Mouse (Mus musculus) liver, adult 2 months (tissue): ENCODE data around the gene Ncdn. TPM values are rescaled to one million over a fixed set of nuclear protein-coding genes. Genes with fewer than 3 reads are reported as not detected.
A peak's percentile ranks its signal among the peaks of the same experiment; 100 is the strongest.

Source experiments
- DNase-seq: peaks from one replicate; pipeline ENCODE4 v3.0.0-alpha.2; 2011; ENCODE audit warnings: low read depth, low spot score; ENCODE audit errors: extremely low read depth
- H3K27ac ChIP-seq: fragments of 200-500 bp; replicated peaks from 2 replicates; pipeline ENCODE4 v1.5.1; 2012; ENCODE audit warnings: low read depth, mild to moderate bottlenecking, control low read depth, inconsistent platforms, low read length; ENCODE audit not compliant: insufficient read depth
- H3K27me3 ChIP-seq: fragments of 200-500 bp; 2 replicates; pipeline ENCODE4 v1.6.1; 2012; ENCODE audit warnings: mild to moderate bottlenecking, moderate library complexity, low read length, inconsistent platforms; ENCODE audit not compliant: control insufficient read depth, insufficient read depth
- H3K36me3 ChIP-seq: fragments of 200-500 bp; 2 replicates; pipeline ENCODE4 v1.6.1; 2012; ENCODE audit warnings: low read length, inconsistent platforms; ENCODE audit not compliant: control insufficient read depth, insufficient read depth
- H3K4me1 ChIP-seq: fragments of 200-500 bp; 2 replicates; pipeline ENCODE4 v1.6.1; 2011; ENCODE audit warnings: low read length; ENCODE audit not compliant: control insufficient read depth, insufficient read depth
- H3K4me3 ChIP-seq: fragments of 200-500 bp; 2 replicates; pipeline ENCODE4 v1.5.1; 2011; ENCODE audit warnings: low read depth, mild to moderate bottlenecking, control low read depth, low read length, moderate library complexity; ENCODE audit not compliant: insufficient read depth
- H3K79me2 ChIP-seq: fragments of 200-500 bp; 2 replicates; pipeline ENCODE4 v1.6.1; 2012; ENCODE audit warnings: inconsistent platforms, mild to moderate bottlenecking, low read length, moderate library complexity; ENCODE audit not compliant: control insufficient read depth, insufficient read depth
- H3K9ac ChIP-seq: fragments of 200-500 bp; 2 replicates; pipeline ENCODE4 v1.6.1; 2012; ENCODE audit warnings: low read depth, mild to moderate bottlenecking, control low read depth, inconsistent platforms, low read length
- CTCF ChIP-seq: fragments of 200-500 bp; IDR thresholded peaks from 2 replicates; pipeline ENCODE4 v1.5.1; 2011; ENCODE audit warnings: low read depth, low read length, control low read depth
- POLR2A ChIP-seq: fragments of 200-500 bp; IDR thresholded peaks from 2 replicates; pipeline ENCODE4 v1.6.1; 2011; ENCODE audit warnings: low read length, control low read depth; ENCODE audit not compliant: insufficient read depth; ENCODE audit errors: extremely low read depth
- WGBS: fragments of 180-500 bp; shearing (Covaris S2); methylation state at CpG from one replicate; pipeline ENCODE4 v1.1.7; 2018; 5-methylcytosine and 5-hydroxymethylcytosine counted together
- polyA plus RNA-seq: library from polyadenylated mRNA; depleted of rRNA; stranded (reverse); fragments of >200 nt; gene quantifications from 2 replicates; pipeline ENCODE4 v1.2.3, GENCODE M21; 2012
- total RNA-seq: library from RNA; depleted of rRNA; stranded (reverse); fragments of >200 nt; gene quantifications from 2 replicates; pipeline ENCODE4 v1.2.3, GENCODE M21; 2014

Ncdn gene
- total and polyA plus RNA-seq, 2 experiments, result 2.4 to 12.8 TPM

DNA sequence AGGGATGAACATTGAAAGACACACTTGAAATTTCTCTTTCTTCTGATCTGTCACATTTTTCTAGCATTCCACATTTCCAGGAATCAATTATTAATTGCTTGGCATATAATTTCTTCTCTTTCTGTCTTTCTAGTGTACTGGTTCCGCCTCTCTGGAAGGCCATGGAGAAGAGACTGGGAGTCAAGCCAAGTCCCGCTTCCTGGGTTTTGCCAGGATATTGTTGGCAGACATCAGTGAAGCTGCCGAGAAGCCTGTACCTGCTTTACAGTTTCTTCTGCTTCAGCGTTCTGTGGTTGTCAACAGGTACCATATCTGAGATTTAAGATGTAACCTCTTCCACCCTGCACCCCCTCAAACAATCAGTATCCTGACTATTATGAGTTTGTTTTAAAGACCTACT lies 3.5 kb upstream of the Ncdn start:
- H3K4me3 ChIP-seq, result no peak overlapping the region
- peaks cover 5% of the 10 kb centered on the region; the same call in 1 of the 2 replicates for H3K79me2 ChIP-seq
- H3K9ac ChIP-seq, result no peak overlapping the region
- H3K27ac ChIP-seq, result no peak overlapping the region
- DNase-seq, result peak; percentile 82
- TF ChIP-seq CTCF (no peak), POLR2A (no peak)
- 4% methylated on average over 4 of the region's 4 CpGs for WGBS
- no peaks in the 10 kb centered on the region for H3K27me3 ChIP-seq
- peaks cover 16% of the 10 kb centered on the region for H3K36me3 ChIP-seq
- peaks cover 6% of the 10 kb centered on the region for H3K4me1 ChIP-seq

DNA sequence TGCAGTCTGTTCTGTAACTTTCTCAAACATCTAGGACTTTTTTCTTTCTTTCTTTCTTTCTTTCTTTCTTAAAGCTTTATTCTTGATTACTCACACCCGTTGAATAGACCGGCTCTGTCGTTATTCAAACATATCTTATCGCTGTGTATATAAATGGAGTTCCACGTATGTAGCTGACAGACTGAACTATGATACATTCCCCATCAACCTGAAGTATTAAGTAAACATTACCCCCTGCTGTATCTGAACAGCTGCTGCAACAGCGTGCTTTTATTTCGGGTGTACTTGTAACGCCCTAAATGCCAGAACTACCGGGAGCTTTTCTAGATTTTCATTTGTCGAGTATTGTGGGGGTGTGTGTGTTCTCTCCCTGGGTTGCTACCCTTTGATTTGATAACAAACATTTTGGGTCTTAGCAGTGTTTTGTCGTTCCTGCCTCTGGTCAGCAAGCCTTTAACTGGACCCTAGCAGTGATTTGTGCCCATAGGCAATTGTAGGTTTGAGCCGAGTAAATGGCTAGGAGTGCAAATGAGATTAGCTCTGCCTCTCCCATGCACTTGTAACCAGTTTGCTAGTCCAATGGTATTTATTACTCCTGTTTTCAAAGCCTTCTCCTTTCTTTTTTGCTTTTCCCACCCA lies 1.6 kb upstream of the Ncdn start:
- H3K9ac ChIP-seq, result no peak overlapping the region
- no peak overlapping the region for H3K27ac ChIP-seq
- H3K27me3 ChIP-seq, result no peaks in the 10 kb centered on the region
- TF ChIP-seq POLR2A (no peak), CTCF (no peak)
- H3K36me3 ChIP-seq, result peaks cover 9% of the 10 kb centered on the region
- DNase-seq, result no peak
- no peak overlapping the region for H3K4me3 ChIP-seq
- peaks cover 6% of the 10 kb centered on the region for H3K4me1 ChIP-seq
- WGBS, result 25% methylated on average over 12 of the region's 12 CpGs
- H3K79me2 ChIP-seq, result peaks cover 5% of the 10 kb centered on the region; the same call in 1 of the 2 replicates

DNA sequence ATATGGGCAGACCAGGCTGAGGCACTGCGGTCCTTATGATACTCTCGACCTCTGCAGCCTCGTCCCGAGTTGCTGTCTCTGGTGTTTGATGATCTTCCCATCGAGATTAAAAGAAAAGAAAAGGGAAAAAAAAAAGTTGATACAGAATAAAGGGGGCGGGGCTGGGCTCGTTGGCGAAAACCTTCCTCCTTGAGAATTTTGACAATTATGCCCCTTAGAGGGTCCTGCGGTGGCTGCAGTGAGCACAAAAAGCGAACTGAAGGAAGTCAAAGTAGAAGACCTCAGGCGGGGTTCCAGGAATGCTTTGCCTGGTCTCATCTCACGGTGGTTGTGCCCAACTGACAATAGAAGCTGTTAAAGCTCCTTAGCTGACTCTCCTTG lies 983 bp upstream of the Ncdn start:
- no peak for TF ChIP-seq CTCF
- no peak for TF ChIP-seq POLR2A
- H3K4me3 ChIP-seq, result peak overlapping the region; percentile 82
- H3K27ac ChIP-seq, result peak overlapping the region; percentile 74
- no peaks in the 10 kb centered on the region for H3K27me3 ChIP-seq
- peaks cover 6% of the 10 kb centered on the region; the same call in 1 of the 2 replicates for H3K36me3 ChIP-seq
- H3K4me1 ChIP-seq, result peaks cover 6% of the 10 kb centered on the region
- 1% methylated on average over 12 of the region's 12 CpGs for WGBS
- peak overlapping the region; percentile 77 for H3K9ac ChIP-seq
- H3K79me2 ChIP-seq, result peaks cover 5% of the 10 kb centered on the region; the same call in 1 of the 2 replicates
- no peak for DNase-seq

GRCm38 (mm10) chr4:126752608-126753141 lies 563 bp downstream of the Ncdn start:
- peak overlapping the region; percentile 82 for H3K4me3 ChIP-seq
- no peak for TF ChIP-seq POLR2A
- no peak for TF ChIP-seq CTCF
- no peaks in the 10 kb centered on the region for H3K36me3 ChIP-seq
- no peaks in the 10 kb centered on the region; the same call in 1 of the 2 replicates for H3K79me2 ChIP-seq
- DNase-seq, result no peak
- no peaks in the 10 kb centered on the region for H3K27me3 ChIP-seq
- WGBS, result under 1% methylated on average over 23 of the region's 23 CpGs
- H3K4me1 ChIP-seq, result peaks cover 6% of the 10 kb centered on the region
- H3K27ac ChIP-seq, result no peak overlapping the region
- H3K9ac ChIP-seq, result peak overlapping the region; percentile 75

- peaks cover 6% of the 10 kb centered on the region for H3K4me1 ChIP-seq
- no peaks in the 10 kb centered on the region for H3K27me3 ChIP-seq
- H3K79me2 ChIP-seq, result no peaks in the 10 kb centered on the region; the same call in 1 of the 2 replicates
- no peak overlapping the region; the same call in 1 of the 2 replicates for H3K9ac ChIP-seq
- 27% methylated on average over 13 of the region's 13 CpGs for WGBS
- H3K4me3 ChIP-seq, result peak overlapping the region; percentile 13; the same call in 1 of the 2 replicates
- no peak overlapping the region for H3K27ac ChIP-seq
- DNase-seq, result no peak
- H3K36me3 ChIP-seq, result no peaks in the 10 kb centered on the region
- TF ChIP-seq CTCF (no peak), POLR2A (no peak)
These were observed 1.1 kb downstream of the Ncdn start for GRCm38 (mm10) chr4:126752024-126752607.
